Mouse (Mus musculus): Measurements from ENCODE around the gene 2700049A03Rik. TPM values are rescaled to one million over a fixed set of nuclear protein-coding genes. Genes with fewer than 3 reads are reported as not detected.

2700049A03Rik gene
- polyA plus RNA-seq, 2 experiments from 2014 or later: 7.8 to 13.4 TPM

DNA sequence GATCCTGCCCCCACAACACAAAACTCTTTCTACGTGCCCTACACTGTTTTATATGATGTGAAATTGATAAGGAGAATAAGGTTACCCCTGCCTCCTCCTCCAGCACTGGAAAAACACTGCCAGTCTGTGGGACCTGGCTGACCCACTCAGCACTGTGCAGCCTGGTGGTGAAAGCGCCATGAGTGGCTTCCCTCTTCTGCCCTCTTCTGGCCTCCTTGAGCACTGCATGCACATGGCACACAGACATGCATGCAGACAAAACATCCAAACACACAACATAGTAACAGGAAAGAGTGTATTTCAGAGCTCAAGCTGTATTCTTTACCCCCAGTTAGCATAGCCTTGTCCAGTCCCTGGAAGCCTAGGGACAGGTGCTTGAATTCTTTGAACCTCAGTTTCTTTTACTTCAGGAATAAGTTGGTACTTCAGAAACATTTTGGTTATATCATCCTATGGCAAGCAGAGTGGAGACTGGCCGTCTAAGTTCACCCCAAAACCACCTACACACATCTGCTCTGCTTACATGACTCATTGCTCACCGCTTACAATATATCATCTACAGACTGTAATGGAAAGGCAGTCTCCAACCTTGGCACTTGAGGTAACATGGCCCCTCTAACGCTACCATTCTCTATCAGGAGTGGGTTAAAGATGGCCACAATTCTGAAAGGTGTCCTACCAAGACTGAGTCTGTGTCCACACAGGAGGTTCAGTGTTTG is 138.0 kb downstream of the 2700049A03Rik start:
- ATAC-seq: no peak

DNA sequence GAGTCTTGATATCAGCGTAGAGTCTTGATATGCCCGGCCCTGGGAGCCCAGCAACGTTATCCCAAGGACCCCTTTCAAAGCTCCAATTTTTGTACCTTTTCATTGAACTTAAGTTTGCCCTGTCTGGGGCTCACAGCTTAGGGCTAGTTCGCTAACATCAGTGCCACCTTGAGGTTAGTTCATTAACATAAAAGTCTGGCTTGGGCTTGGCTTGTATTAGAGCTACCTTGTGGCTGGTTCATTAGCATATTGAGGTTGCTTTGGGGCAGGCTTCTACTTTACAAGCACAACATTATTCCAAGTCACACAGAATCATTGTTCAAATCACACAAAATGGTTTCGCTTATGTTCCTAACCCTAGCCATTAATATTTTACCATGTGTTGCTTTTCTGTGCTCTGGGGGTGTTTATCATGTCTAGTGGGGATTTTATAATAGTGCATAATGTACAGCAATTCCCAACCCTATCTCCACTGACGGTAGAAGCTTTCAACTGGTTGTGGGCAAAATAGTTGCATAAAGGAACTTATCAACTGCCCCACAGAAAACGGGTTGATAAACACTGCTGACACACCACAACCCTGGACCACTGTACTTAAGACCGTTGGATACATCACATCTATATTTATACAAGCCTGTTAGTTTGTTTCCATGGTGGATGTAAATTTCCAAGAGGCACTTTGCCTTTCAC is 139.4 kb downstream of the 2700049A03Rik start:
- no peak for ATAC-seq

DNA sequence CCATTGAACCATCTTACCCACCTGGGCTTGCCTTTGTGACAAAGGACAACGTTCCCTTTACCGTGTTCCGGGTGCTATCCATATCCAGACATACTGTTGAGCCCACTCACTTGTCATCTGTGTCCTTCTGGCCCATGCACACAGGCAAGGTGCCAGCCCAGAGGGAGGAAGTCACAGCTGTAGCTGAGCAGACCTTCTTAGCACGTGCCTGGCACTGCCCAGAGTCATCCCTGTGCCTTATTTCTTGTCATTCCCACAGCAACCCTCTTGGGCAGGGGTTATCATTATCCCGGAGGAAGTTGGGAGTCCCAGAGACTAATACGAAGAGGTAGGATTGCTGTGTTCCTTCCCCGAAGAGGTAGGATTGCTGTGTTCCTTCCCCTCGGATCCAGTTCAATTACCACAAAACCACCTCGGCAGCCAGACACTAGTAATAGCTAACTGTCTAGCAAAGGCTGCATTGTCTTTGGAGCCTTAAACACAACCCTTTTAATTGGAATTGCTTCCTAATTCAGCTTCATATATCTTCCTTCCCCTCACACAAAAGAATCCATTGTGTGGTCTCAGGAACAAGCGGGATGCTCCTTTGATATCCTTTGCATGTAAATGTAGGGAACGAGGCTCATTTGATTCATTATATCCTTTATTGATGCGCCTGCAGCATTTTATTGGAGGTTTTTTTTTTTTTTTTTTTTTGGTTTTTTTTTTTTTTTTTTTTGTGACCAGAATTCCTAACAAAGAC is 143.0 kb downstream of the 2700049A03Rik start:
- no peak for ATAC-seq

DNA sequence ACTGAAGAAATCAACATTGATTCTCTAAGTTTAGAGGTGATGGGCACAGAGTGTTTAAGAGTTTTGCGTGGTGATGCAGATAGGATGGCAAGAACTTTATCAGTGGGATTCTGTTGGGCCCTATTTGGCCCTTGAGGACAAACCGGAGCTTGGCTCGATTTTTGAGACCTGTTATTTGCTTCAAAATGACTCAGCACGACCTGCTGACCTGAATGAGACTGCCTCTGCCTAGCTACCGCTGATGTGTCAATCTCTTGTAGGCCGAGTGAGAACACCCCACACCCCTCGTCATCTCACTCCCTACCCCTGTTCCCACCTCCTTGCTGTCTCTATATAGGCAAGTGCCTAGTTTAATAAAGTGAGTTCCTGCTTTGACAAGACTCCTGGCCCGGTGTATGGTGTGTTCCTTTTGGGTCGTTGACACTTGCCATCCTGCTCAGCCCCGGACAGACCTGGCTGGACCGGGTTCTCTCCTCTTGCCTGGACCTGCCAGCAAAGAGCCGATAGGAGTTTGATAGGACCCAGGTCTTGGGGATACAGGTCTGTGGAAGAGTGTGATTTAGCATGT is 144.6 kb downstream of the 2700049A03Rik start:
- no peak for ATAC-seq

DNA sequence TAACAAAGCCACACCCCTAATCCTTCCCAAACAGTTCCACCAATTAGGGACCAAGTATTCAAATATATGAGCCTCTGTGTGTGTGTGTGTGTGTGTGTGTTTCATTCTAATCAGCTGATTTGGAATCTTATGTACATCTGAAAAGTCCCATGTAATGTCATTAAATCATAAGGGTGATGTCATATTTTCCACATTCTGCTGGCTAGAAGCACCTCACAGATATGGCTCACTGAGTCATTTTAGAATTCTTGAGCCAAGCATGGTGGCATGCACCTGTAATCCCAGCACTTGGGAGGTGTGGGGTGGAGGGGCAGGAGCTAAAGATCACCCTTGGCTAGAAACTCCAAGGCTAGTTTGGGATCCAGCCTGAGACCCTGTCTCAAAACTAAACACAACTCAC is 148.8 kb downstream of the 2700049A03Rik start:
- ATAC-seq: no peak

DNA sequence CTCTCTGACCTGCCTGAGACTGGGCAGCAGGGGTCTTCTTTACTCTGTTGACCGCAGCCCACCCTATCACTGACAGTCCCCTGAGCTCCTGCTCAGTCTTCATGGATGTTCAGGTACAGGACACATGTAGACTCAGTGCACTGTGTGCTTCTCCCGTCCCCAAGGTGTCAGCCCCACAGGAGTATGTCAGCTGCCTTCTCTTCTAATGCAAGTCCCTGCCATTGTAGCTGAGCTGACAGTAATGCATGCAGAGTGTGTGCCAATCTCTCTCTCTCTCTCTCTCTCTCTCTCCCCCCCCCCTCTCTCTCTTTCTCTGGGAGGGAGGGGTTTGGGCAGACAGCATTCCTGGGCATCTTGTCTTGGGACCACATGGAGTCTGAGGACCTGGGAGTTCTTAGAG is 153.8 kb downstream of the 2700049A03Rik start:
- ATAC-seq: no peak

Other genes with a start within 250 kb of the 2700049A03Rik start
- 100 to 1,000 TPM; 223 to 263 TPM for gene Actr10, start 199.0 kb upstream of the 2700049A03Rik start, polyA plus RNA-seq (2017; shearing (Covaris generic))
- 100 to 1,000 TPM; 319 to 401 TPM for gene Psma3, start 162.2 kb upstream of the 2700049A03Rik start, polyA plus RNA-seq (2017; shearing (Covaris generic))
- gene Arid4a, start 120.9 kb upstream of the 2700049A03Rik start, polyA plus RNA-seq (2017; shearing (Covaris generic)): 100 to 1,000 TPM; 104 to 130 TPM
- gene Tomm20l, start 25.4 kb upstream of the 2700049A03Rik start, polyA plus RNA-seq (2017; shearing (Covaris generic)): not detected
- gene Timm9, start 164 bp upstream of the 2700049A03Rik start, polyA plus RNA-seq (2017; shearing (Covaris generic)): 10 to 100 TPM; 37.7 to 41.5 TPM
- not detected for gene Dact1, start 173.0 kb downstream of the 2700049A03Rik start, polyA plus RNA-seq (2017; shearing (Covaris generic))